Mouse (Mus musculus) induced T-regulatory cell, adult 2 months (primary cell): ENCODE measurements around the gene Ambp.

Experiments
- DNase-seq: peaks from one replicate; pipeline ENCODE4 v3.0.0-alpha.2; 2012; ENCODE audit warnings: low read depth

The Ambp gene

DNA sequence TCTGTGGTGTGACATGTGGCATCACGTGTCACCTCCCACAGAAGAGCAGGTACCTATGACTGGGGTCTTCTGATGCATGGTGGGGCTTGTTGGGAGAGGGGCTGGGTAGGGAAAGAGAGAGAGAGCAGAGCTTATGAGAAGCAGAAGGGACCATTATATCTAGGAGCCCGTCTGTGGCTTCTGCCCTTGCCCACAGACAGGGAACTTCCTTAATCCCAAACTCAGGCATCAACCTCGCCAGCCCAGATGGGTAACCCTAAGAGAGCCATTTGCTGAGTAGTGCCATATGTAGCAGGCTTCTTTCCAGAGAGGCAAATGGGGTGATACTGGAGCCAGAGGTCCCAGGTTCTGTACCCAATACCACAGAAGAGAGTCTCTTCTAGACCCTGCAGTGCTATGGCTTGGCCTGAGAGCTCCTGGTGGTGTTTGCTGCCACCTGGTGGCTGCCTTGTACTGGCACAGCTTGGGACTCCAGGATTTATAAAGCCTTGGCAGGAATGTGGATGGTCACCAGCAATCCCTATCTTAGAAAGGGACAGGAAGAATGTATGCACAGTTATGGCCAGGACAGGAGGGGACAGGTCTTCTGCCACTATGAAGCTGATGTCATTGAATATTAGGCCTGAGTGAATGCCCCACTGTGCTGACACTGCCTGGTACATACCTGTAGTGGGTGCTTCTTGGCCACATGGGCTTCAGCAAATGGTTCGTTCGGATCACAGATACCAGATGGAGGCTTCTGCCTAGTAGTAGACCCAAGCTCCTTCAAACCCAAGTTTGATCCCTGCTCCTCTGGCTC, 35.8 kb downstream of the Ambp start:
- DNase-seq = peak; percentile 81

DNA sequence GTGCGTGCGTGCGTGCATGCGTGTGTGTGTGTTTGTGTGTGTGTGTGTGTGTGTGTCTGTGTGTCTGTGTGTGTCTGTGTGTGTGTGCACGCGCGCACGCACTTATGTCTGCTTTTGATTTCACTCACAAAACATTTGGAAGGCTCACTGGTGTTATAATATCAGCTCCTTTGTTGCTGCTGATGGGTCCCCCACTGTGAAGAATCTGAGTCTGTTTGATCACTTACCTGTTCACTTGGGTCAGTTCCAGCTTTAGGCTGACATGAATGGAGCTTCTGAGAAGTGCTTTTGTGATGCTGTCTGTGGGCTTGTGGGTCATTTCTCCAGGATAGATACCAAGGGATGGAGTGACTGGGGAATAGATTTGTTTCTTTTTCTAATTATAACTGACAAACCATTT, 48.9 kb downstream of the Ambp start:
- no peak for DNase-seq

GRCm38 (mm10) chr4:63102025-63102424, 52.6 kb downstream of the Ambp start:
- no peak for DNase-seq

- no peak for DNase-seq
Measured at GRCm38 (mm10) chr4:63100478-63100877, 54.1 kb downstream of the Ambp start.

GRCm38 (mm10) chr4:63097603-63098002, 57.0 kb downstream of the Ambp start:
- DNase-seq = no peak
